Mouse (Mus musculus): ENCODE data around the gene Iqsec1. TPM values are rescaled to one million over a fixed set of nuclear protein-coding genes. Genes with fewer than 3 reads are reported as not detected.

Iqsec1 gene
- polyA plus RNA-seq, 1 experiment from 2014 or later = 28.6 TPM

DNA sequence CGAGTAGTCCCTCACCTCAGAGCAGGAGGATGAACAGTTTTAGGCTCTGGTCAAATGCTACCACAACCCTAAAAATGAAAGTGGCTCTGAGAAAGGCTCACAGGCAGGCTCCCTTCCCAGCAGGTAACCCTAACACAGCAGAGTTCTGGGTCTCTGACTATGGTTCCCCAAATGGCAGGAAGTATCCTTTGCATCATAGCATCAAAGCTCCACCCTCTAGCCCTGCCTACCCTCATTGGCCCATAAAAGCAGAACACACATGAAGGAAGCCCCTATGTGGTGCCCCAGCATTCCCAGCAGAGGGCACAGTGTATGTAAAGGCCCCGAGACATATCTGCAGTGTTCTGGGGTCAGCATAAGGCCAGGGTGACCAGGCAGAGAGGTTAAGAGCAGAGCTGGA, 163.4 kb downstream of the Iqsec1 start:
- Histone ChIP-seq H3K9ac (ENCODE audit: low read length) (no peak overlapping the region), H3K9me3 (ENCODE audit: control insufficient read depth, low read length) (no peaks in the 10 kb centered on the region), H3K36me3 (ENCODE audit: control insufficient read depth, insufficient read depth, low read length) (no peaks in the 10 kb centered on the region), H3K4me1 (ENCODE audit: control insufficient read depth in 2 of 2, insufficient read depth in 2 of 2, low read length in 2 of 2) (peaks cover 3% of the 10 kb centered on the region in 2 experiments; a peak in 2 of 4 replicates), H3K4me2 (ENCODE audit: low read length) (no peak overlapping the region), H3K27ac (replicated peaks in 1 of 2; ENCODE audit: control insufficient read depth in 1 of 2, insufficient read depth in 1 of 2, low read depth in 2 of 2, low read length in 2 of 2) (no peak overlapping the region), H3K27me3 (ENCODE audit: control insufficient read depth, insufficient read depth, low read length) (no peaks in the 10 kb centered on the region), H3K4me3 (ENCODE audit: control insufficient read depth in 1 of 2, insufficient read depth in 1 of 2, low read depth in 1 of 2, low read length in 2 of 2) (no peak overlapping the region)
- ATAC-seq (ENCODE audit: insufficient number of reproducible peaks, insufficient read depth, low FRiP score, low read depth) = no peak
- 65% methylated on average over 2 of the region's 2 CpGs for WGBS

DNA sequence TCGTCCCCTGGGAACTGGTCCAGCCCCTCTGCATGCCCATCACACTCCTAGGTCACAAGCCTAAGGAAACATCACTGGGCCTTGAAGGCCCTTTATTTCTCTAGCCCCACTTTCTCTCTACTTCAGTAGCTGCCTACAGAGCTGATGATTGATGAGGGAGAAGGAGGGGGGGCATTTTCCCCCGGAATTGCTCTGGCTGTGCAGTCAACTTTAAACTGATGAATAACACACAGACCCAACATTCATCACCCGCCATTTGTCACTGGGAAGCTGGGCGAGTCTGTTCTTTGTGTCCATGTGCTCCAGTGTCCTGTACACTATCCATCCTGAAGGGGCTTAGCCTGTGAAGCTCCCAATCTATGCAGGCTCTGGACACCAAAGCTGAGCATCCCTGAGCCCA, 165.2 kb downstream of the Iqsec1 start:
- WGBS = 42% methylated on average over 4 of the region's 4 CpGs

DNA sequence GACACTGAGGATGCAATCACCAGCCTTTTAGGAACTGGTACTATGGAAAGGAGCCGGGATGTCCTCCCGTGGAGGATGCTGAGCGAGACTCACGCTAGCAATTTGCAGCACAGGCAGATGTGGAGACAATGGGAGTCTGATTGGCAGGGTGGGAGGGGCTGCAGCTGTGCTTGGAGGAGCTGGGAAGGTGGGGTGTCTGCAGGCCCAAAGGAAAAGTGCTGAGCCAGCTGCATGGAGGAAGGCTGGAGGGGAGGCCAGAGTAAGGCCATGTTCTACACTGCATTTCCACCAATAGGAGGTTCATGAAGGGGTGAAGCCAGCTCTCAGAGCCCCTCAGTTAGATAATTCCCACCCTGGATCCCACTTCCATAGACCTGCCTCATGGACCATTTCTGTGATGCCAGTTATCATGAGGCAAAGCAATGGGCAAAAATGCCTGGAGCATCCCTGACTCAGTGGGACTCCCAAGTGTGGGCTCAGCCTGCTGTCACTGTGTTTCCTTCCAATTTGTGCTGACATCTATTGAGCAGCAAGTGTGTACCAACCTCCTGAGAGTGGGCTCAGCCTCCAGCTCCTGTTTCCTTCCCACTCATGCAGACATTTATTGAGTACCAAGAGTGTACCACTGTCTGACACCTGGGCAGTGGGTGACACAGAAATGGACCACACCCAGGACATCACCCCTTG, 166.4 kb downstream of the Iqsec1 start:
- Histone ChIP-seq H3K27ac (replicated peaks in 1 of 2; ENCODE audit: control insufficient read depth in 1 of 2, insufficient read depth in 1 of 2, low read depth in 2 of 2, low read length in 2 of 2) (no peak overlapping the region), H3K4me3 (ENCODE audit: control insufficient read depth in 1 of 2, insufficient read depth in 1 of 2, low read depth in 1 of 2, low read length in 2 of 2) (no peak overlapping the region), H3K36me3 (ENCODE audit: control insufficient read depth, insufficient read depth, low read length) (no peaks in the 10 kb centered on the region), H3K27me3 (ENCODE audit: control insufficient read depth, insufficient read depth, low read length) (no peaks in the 10 kb centered on the region), H3K9ac (ENCODE audit: low read length) (no peak overlapping the region), H3K9me3 (ENCODE audit: control insufficient read depth, low read length) (no peaks in the 10 kb centered on the region), H3K4me2 (ENCODE audit: low read length) (no peak overlapping the region), H3K4me1 (ENCODE audit: control insufficient read depth in 2 of 2, insufficient read depth in 2 of 2, low read length in 2 of 2) (peaks cover 2 to 6% of the 10 kb centered on the region in 2 experiments; a peak in 3 of 4 replicates)
- ATAC-seq (ENCODE audit: insufficient number of reproducible peaks, insufficient read depth, low FRiP score, low read depth) = no peak
- 73% methylated on average over 4 of the region's 4 CpGs for WGBS

More for the DNA sequence above, 165.2 kb downstream of the Iqsec1 start:
- ATAC-seq (ENCODE audit: insufficient number of reproducible peaks, insufficient read depth, low FRiP score, low read depth) = no peak
- H3K9me3 ChIP-seq (ENCODE audit: control insufficient read depth, low read length) = no peaks in the 10 kb centered on the region
- H3K36me3 ChIP-seq (ENCODE audit: control insufficient read depth, insufficient read depth, low read length) = no peaks in the 10 kb centered on the region
- H3K27ac ChIP-seq (replicated peaks in 1 of 2; ENCODE audit: control insufficient read depth in 1 of 2, insufficient read depth in 1 of 2, low read depth in 2 of 2, low read length in 2 of 2) = no peak overlapping the region
- H3K4me1 ChIP-seq (ENCODE audit: control insufficient read depth in 2 of 2, insufficient read depth in 2 of 2, low read length in 2 of 2) = peaks cover 2 to 5% of the 10 kb centered on the region in 2 experiments; a peak in 2 of 4 replicates
- no peak overlapping the region for H3K9ac ChIP-seq (ENCODE audit: low read length)
- no peaks in the 10 kb centered on the region for H3K27me3 ChIP-seq (ENCODE audit: control insufficient read depth, insufficient read depth, low read length)
- no peak overlapping the region for H3K4me2 ChIP-seq (ENCODE audit: low read length)
- H3K4me3 ChIP-seq (ENCODE audit: control insufficient read depth in 1 of 2, insufficient read depth in 1 of 2, low read depth in 1 of 2, low read length in 2 of 2) = no peak overlapping the region

DNA sequence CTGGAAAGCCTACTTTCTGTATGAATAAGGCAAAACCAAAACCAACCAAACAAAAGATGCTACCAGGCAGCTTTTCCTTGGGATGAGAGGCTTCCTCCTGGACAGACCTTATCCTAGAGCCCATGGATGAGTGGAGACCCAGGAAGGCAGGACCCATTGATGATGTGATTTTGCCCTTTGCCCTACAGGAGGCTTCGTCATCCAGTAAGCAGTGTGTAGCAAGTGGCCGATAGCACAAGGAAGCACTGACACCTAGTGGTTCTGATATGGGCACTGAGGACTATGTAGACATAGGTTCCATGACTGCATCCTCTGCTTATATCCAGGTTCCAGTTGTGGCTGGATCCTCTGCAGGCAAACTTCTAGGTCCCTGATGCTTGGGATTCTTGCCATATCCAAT, 168.6 kb downstream of the Iqsec1 start:
- Histone ChIP-seq H3K4me1 (ENCODE audit: control insufficient read depth in 2 of 2, insufficient read depth in 2 of 2, low read length in 2 of 2) (peaks cover 6 to 17% of the 10 kb centered on the region in 2 experiments), H3K36me3 (ENCODE audit: control insufficient read depth, insufficient read depth, low read length) (no peaks in the 10 kb centered on the region), H3K9me3 (ENCODE audit: control insufficient read depth, low read length) (no peaks in the 10 kb centered on the region), H3K4me2 (ENCODE audit: low read length) (no peak overlapping the region), H3K9ac (ENCODE audit: low read length) (no peak overlapping the region), H3K27me3 (ENCODE audit: control insufficient read depth, insufficient read depth, low read length) (no peaks in the 10 kb centered on the region), H3K4me3 (ENCODE audit: control insufficient read depth in 1 of 2, insufficient read depth in 1 of 2, low read depth in 1 of 2, low read length in 2 of 2) (no peak overlapping the region), H3K27ac (replicated peaks in 1 of 2; ENCODE audit: control insufficient read depth in 1 of 2, insufficient read depth in 1 of 2, low read depth in 2 of 2, low read length in 2 of 2) (no peak overlapping the region)
- 65% methylated on average over 2 of the region's 2 CpGs for WGBS
- ATAC-seq (ENCODE audit: insufficient number of reproducible peaks, insufficient read depth, low FRiP score, low read depth) = no peak

DNA sequence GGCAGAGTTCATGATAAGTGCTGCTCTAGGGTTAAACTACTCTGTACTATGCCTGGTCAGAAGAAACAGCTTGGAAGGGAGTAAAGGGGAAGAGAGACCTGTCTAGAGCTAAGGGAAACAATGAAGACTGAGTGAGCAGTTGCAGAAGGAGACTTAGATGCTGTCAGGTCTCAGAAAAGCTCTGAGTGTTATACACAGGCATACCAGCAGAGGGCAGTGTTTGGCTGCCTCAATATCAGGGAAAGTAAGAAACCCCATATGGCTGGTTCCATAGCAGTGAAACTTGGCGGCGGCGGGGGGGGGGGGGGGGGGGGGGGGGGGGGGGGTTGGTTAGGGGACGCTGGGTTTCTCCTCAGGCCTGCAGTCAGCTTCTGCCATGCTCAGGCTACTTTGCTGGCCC, 169.5 kb downstream of the Iqsec1 start:
- no peak overlapping the region for H3K27ac ChIP-seq (replicated peaks in 1 of 2; ENCODE audit: control insufficient read depth in 1 of 2, insufficient read depth in 1 of 2, low read depth in 2 of 2, low read length in 2 of 2)
- no peak overlapping the region for H3K9ac ChIP-seq (ENCODE audit: low read length)
- no peaks in the 10 kb centered on the region for H3K27me3 ChIP-seq (ENCODE audit: control insufficient read depth, insufficient read depth, low read length)
- ATAC-seq (ENCODE audit: insufficient number of reproducible peaks, insufficient read depth, low FRiP score, low read depth) = no peak
- no peaks in the 10 kb centered on the region for H3K9me3 ChIP-seq (ENCODE audit: control insufficient read depth, low read length)
- peaks cover 6 to 17% of the 10 kb centered on the region in 2 experiments for H3K4me1 ChIP-seq (ENCODE audit: control insufficient read depth in 2 of 2, insufficient read depth in 2 of 2, low read length in 2 of 2)
- H3K4me2 ChIP-seq (ENCODE audit: low read length) = no peak overlapping the region
- H3K4me3 ChIP-seq (ENCODE audit: control insufficient read depth in 1 of 2, insufficient read depth in 1 of 2, low read depth in 1 of 2, low read length in 2 of 2) = no peak overlapping the region
- 0% methylated on average over 1 of the region's 4 CpGs for WGBS
- H3K36me3 ChIP-seq (ENCODE audit: control insufficient read depth, insufficient read depth, low read length) = no peaks in the 10 kb centered on the region

DNA sequence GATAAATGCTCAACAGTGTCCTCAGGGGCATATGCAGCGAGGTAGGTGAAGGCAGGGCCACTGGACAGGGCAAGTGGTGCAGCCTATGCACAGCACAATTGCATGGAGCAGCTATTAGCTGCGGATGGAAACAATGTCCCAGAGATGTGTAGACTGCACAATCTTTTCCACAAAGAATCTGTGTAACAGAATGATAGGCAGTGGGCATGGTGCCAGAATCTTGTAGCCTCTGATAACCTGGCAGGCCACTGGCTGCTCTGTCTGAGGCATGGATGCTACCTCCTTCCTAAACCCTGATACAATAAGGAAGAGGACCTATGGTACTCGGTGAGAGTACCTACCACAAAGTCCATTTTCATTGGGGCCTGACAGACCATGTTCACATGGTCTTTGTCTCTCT, 171.9 kb downstream of the Iqsec1 start:
- no peak overlapping the region for H3K4me2 ChIP-seq (ENCODE audit: low read length)
- no peaks in the 10 kb centered on the region for H3K9me3 ChIP-seq (ENCODE audit: control insufficient read depth, low read length)
- no peaks in the 10 kb centered on the region for H3K36me3 ChIP-seq (ENCODE audit: control insufficient read depth, insufficient read depth, low read length)
- H3K9ac ChIP-seq (ENCODE audit: low read length) = no peak overlapping the region
- H3K27me3 ChIP-seq (ENCODE audit: control insufficient read depth, insufficient read depth, low read length) = no peaks in the 10 kb centered on the region
- peaks cover 15 to 28% of the 10 kb centered on the region in 2 experiments for H3K4me1 ChIP-seq (ENCODE audit: control insufficient read depth in 2 of 2, insufficient read depth in 2 of 2, low read length in 2 of 2)
- no peak overlapping the region for H3K4me3 ChIP-seq (ENCODE audit: control insufficient read depth in 1 of 2, insufficient read depth in 1 of 2, low read depth in 1 of 2, low read length in 2 of 2)
- no peak overlapping the region for H3K27ac ChIP-seq (replicated peaks in 1 of 2; ENCODE audit: control insufficient read depth in 1 of 2, insufficient read depth in 1 of 2, low read depth in 2 of 2, low read length in 2 of 2)
- 0 out of 2 replicates have a peak, but pooled peaks have one; percentile 37 for ATAC-seq (ENCODE audit: insufficient number of reproducible peaks, insufficient read depth, low FRiP score, low read depth)
- WGBS = 30% methylated on average over 3 of the region's 3 CpGs

DNA sequence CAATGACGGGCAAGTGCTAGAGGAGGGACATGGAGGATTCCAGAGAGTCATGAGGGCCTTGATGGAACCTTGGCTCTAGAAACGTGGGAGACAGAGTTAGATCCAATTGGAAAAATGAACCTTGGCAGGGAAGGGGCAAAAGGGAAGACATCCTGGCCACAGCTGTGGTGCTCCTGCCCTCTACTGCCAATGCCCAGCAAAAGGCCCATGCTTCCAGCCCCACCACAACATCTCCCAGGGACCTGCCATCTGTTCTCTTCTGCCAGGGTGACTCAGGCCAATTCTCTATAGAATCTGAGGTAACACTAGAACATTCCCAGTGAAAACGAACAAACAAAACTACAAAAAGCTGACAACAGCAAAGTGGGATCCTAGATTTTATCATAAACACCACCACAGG, 173.1 kb downstream of the Iqsec1 start:
- Histone ChIP-seq H3K27ac (replicated peaks in 1 of 2; ENCODE audit: control insufficient read depth in 1 of 2, insufficient read depth in 1 of 2, low read depth in 2 of 2, low read length in 2 of 2) (no peak overlapping the region), H3K9ac (ENCODE audit: low read length) (no peak overlapping the region), H3K4me1 (ENCODE audit: control insufficient read depth in 2 of 2, insufficient read depth in 2 of 2, low read length in 2 of 2) (peaks cover 15 to 28% of the 10 kb centered on the region in 2 experiments), H3K4me2 (ENCODE audit: low read length) (no peak overlapping the region), H3K9me3 (ENCODE audit: control insufficient read depth, low read length) (no peaks in the 10 kb centered on the region), H3K27me3 (ENCODE audit: control insufficient read depth, insufficient read depth, low read length) (no peaks in the 10 kb centered on the region), H3K4me3 (ENCODE audit: control insufficient read depth in 1 of 2, insufficient read depth in 1 of 2, low read depth in 1 of 2, low read length in 2 of 2) (no peak overlapping the region), H3K36me3 (ENCODE audit: control insufficient read depth, insufficient read depth, low read length) (no peaks in the 10 kb centered on the region)
- WGBS = 79% methylated on average over 3 of the region's 3 CpGs
- ATAC-seq (ENCODE audit: insufficient number of reproducible peaks, insufficient read depth, low FRiP score, low read depth) = no peak

DNA sequence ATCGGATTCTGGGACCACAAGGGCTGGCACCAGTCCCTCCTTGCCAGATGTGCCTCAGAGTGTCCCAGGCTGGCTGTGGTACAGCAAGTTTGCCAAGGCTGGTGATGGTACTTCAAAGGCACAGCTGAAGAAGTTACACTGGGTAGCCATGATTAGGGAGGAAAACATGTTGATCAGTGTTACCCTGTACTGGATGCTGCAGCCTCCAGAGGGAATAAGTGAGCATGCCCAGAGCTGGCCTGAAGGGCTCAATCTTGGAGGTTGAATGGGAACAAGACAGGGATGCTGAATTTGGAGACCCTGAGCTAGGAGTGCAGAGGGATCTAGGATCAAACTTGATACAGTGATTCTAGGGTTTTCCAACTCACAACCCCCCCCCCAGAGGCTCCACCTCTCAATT, 175.0 kb downstream of the Iqsec1 start:
- Histone ChIP-seq H3K27ac (replicated peaks in 1 of 2; ENCODE audit: control insufficient read depth in 1 of 2, insufficient read depth in 1 of 2, low read depth in 2 of 2, low read length in 2 of 2) (no peak overlapping the region), H3K36me3 (ENCODE audit: control insufficient read depth, insufficient read depth, low read length) (no peaks in the 10 kb centered on the region), H3K9ac (ENCODE audit: low read length) (no peak overlapping the region), H3K4me1 (ENCODE audit: control insufficient read depth in 2 of 2, insufficient read depth in 2 of 2, low read length in 2 of 2) (peaks cover 27 to 41% of the 10 kb centered on the region in 2 experiments), H3K4me2 (ENCODE audit: low read length) (no peak overlapping the region), H3K4me3 (ENCODE audit: control insufficient read depth in 1 of 2, insufficient read depth in 1 of 2, low read depth in 1 of 2, low read length in 2 of 2) (no peak overlapping the region), H3K27me3 (ENCODE audit: control insufficient read depth, insufficient read depth, low read length) (no peaks in the 10 kb centered on the region), H3K9me3 (ENCODE audit: control insufficient read depth, low read length) (no peaks in the 10 kb centered on the region)
- ATAC-seq (ENCODE audit: insufficient number of reproducible peaks, insufficient read depth, low FRiP score, low read depth) = no peak
- WGBS = 48% methylated on average over 1 of the region's 1 CpGs
